Mouse (Mus musculus) layer of hippocampus, postnatal 10 days (tissue): Measurements from ENCODE around the gene Msrb3. TPM values are rescaled to one million over a fixed set of nuclear protein-coding genes. Genes with fewer than 3 reads are reported as not detected.

ENCODE experiments used
- DNase-seq, 2 experiments: peaks; one replicate each; pipeline ENCODE4 v3.0.0; 2021; ENCODE audit warnings: low spot score in 2 of 2
- long read RNA-seq: library from polyadenylated mRNA; stranded (forward); transcript quantifications from one replicate; pipeline ENCODE4 v2.0.0, GENCODE M21; 2023
- total RNA-seq, 2 experiments: library from RNA; stranded (reverse); gene quantifications; 2 replicates each; pipeline ENCODE4 v1.2.3; 2021

The Msrb3 gene
- 1 to 10 TPM; 4.7 to 5.3 TPM for total RNA-seq
- long read RNA-seq, partial matches to known transcripts: 0 of 3 reads
- long read RNA-seq, other reads (novel, unspliced or antisense): 1 of 3 reads

DNA sequence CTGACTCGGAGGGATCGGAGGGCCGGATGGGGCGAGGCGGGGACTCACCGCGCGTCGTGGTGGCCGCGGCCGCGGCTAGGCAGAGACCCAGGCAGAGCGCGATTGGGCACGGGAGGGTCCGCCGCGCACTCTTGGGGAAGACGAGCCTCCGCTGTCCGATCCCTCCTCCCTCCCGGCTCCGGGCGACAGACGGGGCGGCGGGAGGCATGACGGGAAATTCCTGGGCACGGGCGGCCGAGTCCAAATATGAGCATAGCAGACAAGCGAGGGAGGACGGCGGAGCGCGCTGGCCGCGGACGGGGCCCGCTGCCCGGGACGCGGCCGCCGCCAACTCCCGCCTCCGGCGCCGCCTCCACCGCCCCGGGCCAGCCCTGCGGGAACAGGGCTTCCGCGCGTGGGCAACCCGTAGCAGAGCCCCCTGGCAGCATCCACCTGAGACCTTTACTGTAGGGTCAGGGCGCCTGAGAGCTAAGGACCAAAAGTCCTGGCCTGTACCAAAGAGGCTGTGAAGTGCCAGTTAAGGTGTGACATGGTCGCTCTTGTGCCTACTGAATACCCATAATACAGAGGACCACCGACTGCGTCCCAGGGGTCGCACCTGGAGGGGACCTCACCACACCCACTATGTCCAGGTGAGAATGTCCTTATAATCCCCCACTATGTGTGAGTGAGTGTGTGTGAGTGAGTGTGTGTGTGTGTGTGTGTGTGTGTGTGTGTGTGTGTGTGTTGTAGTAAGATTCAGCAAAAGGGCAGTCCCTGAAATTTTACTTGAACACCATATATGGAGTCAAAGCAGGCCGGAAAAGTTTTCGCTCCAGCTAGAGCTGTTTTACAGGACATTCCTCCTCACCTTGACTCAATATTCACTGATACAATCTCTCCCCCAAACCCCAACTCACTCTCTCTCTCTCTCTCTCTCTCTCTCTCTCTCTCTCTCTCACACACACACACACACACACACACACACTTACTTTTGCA lies at the start of gene Msrb3:
TSS of gene Msrb3 (minus strand) at position 317 of the 978 bp plus-strand sequence.
- peak; percentile 52 to 62 for DNase-seq

DNA sequence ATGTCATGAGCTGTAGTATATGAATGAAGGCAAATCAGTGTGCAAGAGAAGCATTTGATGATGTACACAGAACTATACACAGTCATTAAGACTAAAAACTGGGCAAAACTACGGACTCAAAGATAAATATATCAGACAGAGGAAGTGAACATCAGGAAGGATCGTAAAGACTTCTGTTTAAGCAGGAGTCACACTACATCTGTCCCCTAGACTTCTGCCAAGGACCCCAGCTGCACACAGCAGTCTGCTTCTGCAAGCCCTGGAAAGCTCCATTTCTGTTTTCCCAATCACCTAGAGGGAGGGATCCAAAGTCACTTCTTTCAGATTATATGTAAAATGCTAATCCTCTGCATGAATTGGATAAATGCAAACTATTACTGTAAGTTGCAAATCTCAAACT lies 49.6 kb upstream of the Msrb3 start:
- DNase-seq: no peak

DNA sequence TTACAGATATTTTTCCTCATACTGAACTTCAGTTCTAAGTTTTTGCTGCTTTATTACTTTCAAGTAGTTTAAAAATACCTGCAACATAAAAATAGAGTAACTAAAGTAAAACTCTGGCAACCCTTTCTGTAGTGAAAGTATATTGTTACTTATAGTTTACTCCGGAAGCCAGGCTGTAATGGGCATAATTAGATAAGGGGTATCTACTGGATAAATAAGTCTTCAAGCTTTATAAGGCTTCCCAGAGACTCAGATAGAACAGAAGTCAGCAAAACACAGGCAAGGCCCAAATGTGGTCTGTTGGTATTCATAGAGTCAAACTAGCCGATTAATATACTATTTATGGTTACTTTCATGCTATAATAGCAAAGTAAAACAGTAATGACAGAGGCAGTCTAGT lies 48.9 kb upstream of the Msrb3 start:
- DNase-seq: no peak

DNA sequence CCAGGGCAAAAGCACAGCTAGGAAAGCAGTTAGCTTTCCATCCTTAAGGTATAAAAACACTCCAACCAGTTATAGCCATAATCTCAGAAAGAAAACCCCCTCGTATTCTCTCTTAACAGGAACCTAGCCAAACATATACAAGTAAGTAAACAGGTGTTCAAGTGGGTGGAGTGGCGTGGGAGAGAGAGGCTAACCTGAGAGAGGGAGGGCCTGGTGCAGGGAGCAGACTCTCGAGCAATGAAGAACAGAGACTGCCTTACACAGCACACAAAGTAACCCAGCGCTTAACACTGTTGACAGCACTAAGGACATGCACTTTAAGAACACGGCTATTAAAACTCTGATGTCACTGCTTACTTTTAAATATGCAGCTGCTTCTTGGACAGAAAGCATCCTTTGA lies 47.9 kb upstream of the Msrb3 start:
- DNase-seq: no peak

DNA sequence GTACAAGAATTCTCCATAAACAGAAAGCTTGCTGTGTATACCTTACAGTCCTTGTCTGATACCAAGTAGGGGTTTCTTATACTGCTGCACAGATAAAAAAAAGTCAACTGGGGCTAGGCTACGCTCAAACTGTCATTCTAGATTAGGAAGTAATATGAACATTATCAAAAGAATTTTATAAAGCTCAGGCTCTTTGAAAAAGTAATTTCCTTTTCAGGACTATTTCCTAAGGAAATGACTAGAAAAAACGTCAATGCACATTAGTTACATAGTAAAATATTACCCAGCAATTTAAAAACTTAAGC lies 40.0 kb upstream of the Msrb3 start:
- no peak for DNase-seq

DNA sequence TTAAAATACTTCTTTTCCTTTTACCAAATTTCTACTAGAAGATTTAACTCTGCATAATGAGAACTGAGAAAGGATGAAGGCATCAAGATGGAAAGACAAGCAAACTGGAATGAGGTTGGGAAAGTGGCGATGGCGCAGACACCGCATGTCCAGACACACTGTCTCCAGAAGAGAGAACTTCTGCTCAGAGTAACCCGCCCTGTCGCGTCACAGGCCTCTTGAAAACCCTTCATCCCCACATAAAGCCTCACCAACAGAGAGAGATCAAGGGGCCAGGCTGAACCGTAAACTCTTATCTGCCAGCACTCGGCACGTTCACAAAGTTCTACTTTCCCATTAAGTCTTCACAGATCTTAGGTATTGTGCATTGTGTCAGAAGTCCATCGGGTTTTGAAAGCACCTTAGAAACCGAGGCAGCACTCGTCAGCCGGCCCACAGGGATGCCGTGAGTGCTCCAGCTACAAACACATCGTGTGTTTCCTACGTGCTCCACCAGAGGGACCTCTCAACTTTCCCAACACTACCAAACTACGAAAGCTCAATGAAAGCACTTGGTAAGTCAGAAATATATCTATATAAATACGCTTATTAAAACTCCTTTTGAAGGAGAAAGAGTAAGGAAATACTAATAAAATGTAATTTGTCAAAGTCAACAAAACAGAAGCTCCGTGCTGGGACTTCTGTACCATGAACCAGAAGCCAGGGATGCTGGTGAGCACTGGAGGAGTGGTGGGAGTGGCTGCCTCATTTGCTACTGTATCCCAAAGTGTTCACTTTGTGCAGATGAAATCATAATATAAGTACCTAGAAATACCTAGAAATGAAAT lies 39.4 kb upstream of the Msrb3 start:
- peak; percentile 59 to 72 for DNase-seq

DNA sequence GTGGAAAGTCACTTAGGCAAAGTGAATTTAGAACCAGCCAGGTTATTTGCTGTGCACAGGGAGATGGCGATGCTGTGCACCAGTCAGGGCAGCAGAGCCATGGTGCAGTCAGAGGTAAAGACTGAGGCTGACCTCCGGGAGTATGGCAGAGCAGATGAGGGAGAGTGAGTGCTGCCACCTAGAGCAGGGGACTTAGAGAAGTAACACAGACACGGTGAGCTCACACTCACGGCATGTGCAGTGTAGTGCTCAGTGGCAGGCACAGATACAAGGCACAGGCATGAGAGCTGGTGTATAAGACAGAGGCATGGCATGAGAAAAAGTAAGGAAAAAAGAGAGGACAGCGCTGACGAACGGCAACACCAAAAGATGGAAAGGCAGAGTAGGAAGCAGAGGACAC lies 30.6 kb upstream of the Msrb3 start:
- no peak for DNase-seq

DNA sequence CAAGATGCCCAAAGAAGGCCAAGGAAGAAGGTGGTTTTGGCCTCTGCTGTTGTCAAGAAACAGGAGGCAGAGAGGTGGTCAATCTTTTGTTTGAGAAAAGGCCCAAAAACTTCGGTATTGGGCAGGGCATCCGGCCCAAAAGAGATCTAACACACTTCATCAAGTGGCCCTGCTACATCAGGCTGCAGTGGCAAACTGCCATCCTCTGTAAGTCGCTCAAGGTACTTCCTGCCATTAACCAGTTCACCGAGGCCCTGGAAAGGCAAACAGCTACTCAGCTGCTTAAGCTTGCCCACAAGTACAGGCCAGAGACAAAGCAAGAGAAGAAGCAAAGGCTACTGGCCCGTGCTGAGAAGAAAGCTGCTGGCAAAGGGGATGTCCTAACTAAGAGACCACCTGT lies 29.3 kb upstream of the Msrb3 start:
- no peak for DNase-seq

DNA sequence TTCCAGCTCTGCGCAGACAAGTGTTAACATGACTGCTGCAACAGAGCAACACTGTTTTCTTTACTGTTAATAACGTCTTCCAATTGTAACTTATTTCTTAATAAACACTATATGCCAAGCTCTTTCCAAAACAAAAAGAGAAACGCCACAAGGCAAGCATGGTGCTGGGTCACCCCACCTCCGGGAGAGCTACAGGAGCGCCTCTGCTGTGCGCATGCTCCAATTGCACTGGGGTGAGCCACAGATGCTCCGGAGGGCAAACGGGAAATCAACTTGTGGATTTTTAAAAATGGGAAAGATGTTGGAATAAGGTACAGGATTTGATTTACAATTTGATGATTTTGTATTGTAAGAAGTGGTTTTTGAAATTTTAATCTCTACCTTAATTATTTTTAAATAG lies 27.3 kb upstream of the Msrb3 start:
- no peak for DNase-seq

DNA sequence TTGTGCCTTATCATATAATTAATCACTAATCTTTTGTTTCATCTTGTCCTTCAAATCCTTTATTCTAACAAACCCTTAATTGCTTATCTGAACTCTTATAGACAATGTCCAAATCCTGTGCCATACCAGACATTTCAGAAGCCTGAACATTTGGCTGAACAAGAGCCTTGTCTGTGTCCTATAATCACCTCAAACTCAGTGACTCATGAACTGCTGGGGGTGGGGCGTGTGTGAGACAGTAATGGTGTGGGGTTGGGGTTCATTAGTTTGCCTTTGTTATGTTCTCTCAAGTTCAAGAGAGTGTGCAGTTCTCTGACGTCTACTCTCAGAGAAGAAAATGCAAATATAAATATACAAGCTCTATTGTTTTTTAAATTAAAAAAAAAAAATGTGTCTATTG lies 22.6 kb upstream of the Msrb3 start:
- no peak for DNase-seq

DNA sequence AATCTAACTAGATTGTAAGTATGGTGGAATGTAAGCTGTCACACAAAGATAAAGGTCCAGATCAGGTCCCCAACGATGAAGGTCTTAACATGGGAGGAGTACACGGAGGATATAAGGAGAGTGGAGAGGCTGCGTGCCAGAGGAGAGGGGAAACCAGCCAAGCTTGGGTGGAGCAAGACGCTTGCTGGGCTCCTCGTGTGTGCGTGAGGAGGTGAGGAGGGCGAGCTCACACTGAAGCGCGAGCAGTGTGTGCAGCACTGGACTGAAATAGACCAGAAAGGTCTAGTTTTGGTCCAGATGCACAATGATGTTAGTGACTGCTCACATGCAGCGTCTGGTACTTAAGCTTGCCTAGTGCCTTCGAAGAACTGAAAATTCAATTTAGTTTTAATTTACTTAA lies 21.7 kb upstream of the Msrb3 start:
- no peak for DNase-seq

DNA sequence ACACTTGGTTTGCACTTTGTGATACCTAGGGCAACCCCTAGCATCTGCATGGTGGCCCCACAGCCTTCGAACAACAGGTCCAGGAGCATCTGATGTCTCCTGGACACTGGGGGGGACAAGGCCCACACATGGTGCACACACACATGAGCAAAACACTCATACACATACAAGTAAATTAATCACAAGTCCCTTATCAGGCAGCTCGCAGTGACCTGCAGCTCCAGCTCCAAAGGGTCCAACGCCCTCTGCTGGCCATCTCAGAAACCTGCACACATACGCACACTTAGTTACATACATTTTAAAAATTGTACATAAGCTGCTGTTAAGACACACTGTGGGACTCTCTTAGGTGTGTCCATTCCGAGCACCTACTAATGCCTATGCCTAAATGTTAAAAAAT lies 17.3 kb upstream of the Msrb3 start:
- no peak for DNase-seq

DNA sequence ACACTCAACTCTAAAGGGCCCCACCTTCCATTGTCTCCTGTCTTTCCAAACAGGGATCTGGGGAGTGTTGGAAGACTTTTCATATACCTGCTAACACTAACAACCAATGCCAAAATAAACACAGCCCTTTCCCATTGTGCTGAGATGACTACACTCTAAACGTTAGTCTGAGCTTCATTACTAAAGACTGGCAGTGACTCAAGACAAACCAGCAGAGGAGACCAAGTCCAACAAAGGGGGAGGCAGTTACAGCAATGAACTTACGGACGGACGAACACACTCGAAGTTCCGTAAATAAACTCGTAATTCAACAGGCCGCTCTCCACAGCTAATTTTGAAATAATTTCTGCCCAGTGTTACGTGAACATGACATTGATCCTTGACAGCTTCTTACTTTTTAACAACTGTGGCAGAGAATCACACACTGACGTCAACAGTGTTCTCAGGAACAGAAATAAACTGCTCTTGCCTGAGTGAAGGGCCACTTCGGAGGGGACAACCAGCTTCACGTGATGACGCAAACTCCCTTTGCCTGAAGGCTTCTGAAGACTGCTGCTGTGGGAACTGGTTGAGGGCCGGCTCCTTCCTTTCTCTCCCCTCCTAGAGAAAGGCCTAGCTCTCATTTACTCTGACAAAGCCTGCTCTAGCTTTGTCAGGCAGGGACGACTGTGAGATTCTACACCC lies 16.2 kb upstream of the Msrb3 start:
- DNase-seq: no peak

DNA sequence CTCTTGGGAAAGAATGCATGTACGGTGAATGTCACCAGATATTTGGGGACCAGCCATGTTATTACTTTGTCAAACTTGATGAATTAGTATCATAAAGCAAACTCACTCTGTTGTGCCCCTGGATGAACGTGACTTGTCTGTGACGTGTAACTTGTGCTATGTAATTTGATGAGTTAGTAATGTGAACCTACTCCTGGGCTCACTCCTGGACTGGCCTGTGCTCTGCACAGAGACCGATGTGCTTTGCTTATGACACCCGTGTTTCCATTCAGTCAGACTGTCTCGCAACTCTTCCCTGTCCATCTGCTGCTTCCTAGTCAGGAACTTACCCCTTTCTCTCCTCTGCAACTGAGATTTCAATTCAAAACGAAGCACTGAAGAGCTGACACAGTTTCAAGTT lies 15.4 kb upstream of the Msrb3 start:
- DNase-seq: no peak

DNA sequence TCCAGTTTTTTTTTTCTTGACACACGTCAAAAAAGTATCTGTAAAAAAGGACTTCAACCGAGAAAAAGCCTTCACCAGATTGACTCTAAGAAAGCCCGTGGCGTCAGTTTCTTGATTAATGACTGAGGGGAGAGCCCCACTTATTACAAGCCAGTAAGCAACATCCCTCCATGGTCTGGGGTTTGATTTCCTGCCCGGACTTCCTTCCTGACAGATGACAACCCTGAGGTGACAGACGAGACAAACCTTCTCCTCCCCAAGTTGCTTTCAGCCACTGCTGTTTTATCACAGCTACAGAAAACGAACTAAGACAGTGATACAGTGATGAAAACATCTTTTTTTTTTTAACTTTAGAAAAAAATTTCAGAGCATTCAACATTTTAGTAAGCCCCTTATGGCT lies 14.9 kb upstream of the Msrb3 start:
- no peak for DNase-seq

DNA sequence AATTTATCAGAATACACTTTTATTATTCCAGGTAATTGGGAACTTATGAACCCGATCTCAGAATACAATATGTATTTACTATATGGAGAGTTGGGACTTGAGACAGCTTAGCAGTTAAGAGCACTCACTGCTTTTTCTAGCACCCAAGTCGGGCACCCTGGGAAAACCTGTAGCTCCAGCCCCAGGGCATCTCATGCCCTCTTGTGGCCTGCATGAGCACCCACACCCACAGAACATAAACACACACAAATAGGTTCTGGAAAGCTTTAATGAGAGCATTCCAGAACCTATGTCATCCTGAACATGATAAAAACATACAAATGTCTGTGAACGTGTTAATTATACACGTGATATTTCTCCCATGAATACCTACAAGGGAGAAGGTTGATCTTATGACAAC lies 13.1 kb upstream of the Msrb3 start:
- DNase-seq: no peak

DNA sequence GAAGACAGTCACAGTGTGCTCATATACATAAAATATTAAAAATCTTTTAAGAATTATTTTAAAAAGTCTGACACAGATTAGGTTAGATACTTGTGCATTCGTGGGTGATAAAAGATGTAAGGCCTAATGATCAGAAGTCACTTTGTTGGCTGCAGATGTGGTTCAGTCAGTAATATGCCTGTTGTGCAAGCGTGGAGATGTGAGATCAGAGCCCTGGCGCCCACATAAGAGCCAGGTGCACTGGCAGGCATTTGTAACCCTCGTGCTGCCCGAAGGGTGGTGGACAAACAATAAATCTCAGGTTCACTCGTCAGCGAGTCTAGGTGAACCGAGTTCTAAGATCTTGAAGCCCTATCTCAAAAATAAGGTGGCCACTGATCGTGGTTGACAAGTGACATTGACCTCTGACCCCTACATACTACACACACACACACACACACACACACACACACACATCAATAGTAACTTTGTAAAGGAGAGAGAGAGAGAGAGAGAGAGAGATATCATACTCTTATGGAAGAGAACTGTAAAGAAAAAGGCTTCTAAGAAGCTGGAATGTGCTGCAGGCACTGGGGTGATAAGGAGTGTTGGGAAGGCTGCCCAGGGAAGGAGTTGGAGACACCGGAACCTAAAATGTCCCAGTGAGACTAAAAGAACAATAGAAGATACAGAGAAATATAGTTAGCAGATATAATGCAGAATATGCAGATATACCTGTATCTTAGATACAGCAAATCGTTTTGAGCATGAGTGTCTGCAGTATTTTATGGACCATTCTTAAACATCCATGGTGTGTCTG lies 10.1 kb upstream of the Msrb3 start:
- DNase-seq: no peak

DNA sequence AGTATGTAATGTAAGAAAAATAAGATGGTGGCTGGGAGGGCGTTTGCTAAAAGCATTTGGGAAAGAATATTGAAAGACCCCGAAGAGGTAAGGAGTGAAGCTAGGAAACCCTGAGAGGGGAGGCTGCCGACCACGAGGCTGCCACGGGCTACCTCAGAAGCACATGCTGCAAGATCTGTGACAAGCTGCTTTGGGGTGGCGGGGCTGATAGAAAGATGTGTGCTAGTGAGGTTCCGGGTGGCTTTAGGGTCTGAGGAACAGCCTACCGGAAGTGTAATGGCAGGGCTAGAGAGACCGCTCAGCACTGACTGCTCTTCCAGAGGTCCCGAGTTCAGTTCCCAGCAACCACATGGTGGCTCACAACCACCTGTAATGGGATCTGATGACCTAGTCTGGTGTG lies 5.8 kb upstream of the Msrb3 start:
- DNase-seq: no peak

DNA sequence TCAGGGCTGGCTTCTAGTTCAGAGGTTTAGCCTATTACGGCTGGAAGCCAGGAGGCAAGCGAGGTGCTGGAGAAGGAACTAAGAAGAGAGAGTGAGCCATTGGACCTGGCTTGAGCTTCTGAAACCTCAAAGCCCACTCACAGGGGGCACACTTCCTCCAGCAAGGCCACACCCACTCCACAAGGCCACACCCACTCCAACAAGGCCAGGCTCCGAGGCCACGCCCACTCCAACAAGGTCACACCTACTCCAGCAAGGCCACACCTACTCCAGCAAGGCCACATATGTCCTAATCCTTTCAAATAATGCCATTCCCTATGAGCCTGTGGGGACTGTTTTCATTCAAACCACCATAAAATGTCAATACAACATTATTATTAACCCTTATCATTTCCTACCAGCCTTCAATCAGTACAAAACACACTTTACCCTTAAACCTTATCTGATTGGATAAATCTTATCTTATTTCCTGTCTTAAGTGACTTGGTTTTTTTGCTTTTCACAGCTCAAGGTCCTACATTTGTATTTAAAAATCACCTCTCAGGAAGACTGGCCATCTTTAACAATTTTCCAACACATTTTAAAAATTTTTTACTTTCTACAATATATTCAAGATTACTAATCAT lies 5.1 kb upstream of the Msrb3 start:
- no peak for DNase-seq

DNA sequence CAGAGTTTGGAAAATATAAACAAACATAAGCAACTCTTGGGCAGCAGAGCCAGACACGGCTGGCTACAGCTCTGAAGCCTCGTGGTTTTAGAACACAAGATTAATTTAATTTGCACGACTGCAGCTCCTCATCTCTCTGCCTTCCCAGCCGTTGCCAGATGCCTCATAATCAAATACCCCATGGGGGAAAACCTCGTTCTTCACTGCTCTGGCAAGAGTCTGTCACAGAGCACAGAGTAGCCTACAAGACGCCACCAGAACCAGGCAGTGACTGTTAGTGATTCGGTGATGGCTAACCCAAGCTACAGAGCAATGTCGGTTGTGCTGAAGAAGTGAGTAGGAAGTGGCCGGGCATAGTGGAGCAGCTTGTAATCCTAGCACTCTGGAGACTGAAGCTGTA lies 2.8 kb upstream of the Msrb3 start:
- DNase-seq: no peak

DNA sequence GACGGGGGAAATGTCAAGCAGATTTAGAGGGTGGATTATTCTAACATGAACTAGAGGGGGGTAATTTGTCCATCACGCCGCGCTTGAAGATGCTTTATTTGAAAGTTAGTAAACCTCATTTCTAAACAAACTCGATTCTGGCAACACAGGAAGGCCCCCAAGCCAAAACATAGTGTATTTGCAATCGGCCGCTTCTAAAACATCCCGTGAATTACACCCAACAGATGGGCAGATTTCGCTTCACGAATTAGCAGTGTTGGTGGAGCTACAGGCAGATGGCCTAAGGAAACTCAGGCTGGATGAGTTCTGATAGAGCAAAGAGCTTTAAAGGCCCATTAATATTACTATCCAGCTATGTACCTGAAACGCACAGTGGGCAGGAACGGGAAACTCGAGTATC lies 1.2 kb upstream of the Msrb3 start:
- DNase-seq: no peak
